8 mouse cellular contexts compared by ENCODE assay signal in genomic region chr13:45526230-45526629, GRCm38 (mm10). TPM values are rescaled to one million over a fixed set of nuclear protein-coding genes. Genes with fewer than 3 reads are reported as not detected.
DNase-seq lines count a peak whose midpoint lies in the region; ATAC-seq and TF ChIP-seq lines count a peak whose summit lies in the region.

No protein-coding gene starts in this region.

- intact Hi-C loops in heart, adult 2 months (cut with DNase I) = no loop called here

- no peak for TF ChIP-seq CTCF in heart, adult 2 months (IDR thresholded peaks at IDR 0.05)
- TF ChIP-seq CTCF in MEL (IDR thresholded peaks at IDR 0.05 in 2 of 3, conservative IDR thresholded peaks at IDR 0.05 in 1 of 3; ENCODE audit: control insufficient read depth in 1 of 3, insufficient read depth in 1 of 3, low read depth in 2 of 3, low read length in 3 of 3, poor library complexity in 1 of 3, severe bottlenecking in 1 of 3) = no peak

- no peak overlapping the region for H3K9ac ChIP-seq in heart, adult 2 months (ENCODE audit: low read depth, low read length)
- peak overlapping the region; percentile 57 for H3K9ac ChIP-seq in MEL (ENCODE audit: control insufficient read depth, low read depth, low read length, poor library complexity, severe bottlenecking)
- H3K9ac ChIP-seq in embryonic facial prominence, embryonic 14.5 days (ENCODE audit: low read depth, low read length) = no peak overlapping the region

- no peaks in the 10 kb centered on the region for H3K79me2 ChIP-seq in heart, adult 2 months (replicated peaks; ENCODE audit: control insufficient read depth, insufficient read depth, low read length)
- H3K79me2 ChIP-seq in MEL (ENCODE audit: control insufficient read depth, insufficient read depth, low read length, poor library complexity) = no peaks in the 10 kb centered on the region

- no peak for TF ChIP-seq POLR2A in heart, adult 2 months (IDR thresholded peaks at IDR 0.05; ENCODE audit: insufficient read depth, low read depth, low read length)
- TF ChIP-seq POLR2A in MEL (IDR thresholded peaks at IDR 0.05; ENCODE audit: control insufficient read depth in 1 of 2, insufficient read depth in 1 of 2, low read depth in 1 of 2, low read length in 2 of 2, poor library complexity in 1 of 2) = no peak

- H3K27me3 ChIP-seq in heart, adult 2 months (ENCODE audit: control insufficient read depth, insufficient read depth, low read length) = no peaks in the 10 kb centered on the region
- H3K27me3 ChIP-seq in MEL (ENCODE audit: control insufficient read depth in 1 of 2, insufficient read depth in 2 of 2, low read length in 2 of 2) = no peaks in the 10 kb centered on the region
- H3K27me3 ChIP-seq in embryonic facial prominence, embryonic 14.5 days (replicated peaks; ENCODE audit: control insufficient read depth, insufficient read depth, low read length) = no peaks in the 10 kb centered on the region

- H3K4me2 ChIP-seq in embryonic facial prominence, embryonic 14.5 days (ENCODE audit: low read depth, low read length) = no peak overlapping the region

- H3K9me3 ChIP-seq in MEL (replicated peaks; ENCODE audit: insufficient read depth, low read length) = no peaks in the 10 kb centered on the region
- H3K9me3 ChIP-seq in embryonic facial prominence, embryonic 14.5 days (ENCODE audit: control insufficient read depth, low read length) = no peaks in the 10 kb centered on the region

- WGBS in heart, adult 2 months = 74% methylated on average over 7 of the region's 7 CpGs
- 67% methylated on average over 7 of the region's 7 CpGs for WGBS in embryonic facial prominence, embryonic 14.5 days

- no peak for TF ChIP-seq EP300 in heart, adult 2 months (IDR thresholded peaks at IDR 0.05; ENCODE audit: insufficient read depth, low read depth, low read length)
- TF ChIP-seq EP300 in MEL (IDR thresholded peaks at IDR 0.05; ENCODE audit: low read depth in 1 of 2, low read length in 2 of 2) = no peak

- peak overlapping the region; percentile 54 for H3K27ac ChIP-seq in heart, adult 2 months
- H3K27ac ChIP-seq in MEL (ENCODE audit: control insufficient read depth, low read depth, low read length) = peak overlapping the region; percentile 92
- no peak overlapping the region for H3K27ac ChIP-seq in embryonic facial prominence, embryonic 14.5 days (replicated peaks; ENCODE audit: low read depth, low read length)

- 0 out of 2 replicates have a peak, but pooled peaks have one; percentile 19 for ATAC-seq in embryonic facial prominence, embryonic 14.5 days (ENCODE audit: low read depth)

- no peak for TF ChIP-seq RAD21 in MEL (IDR thresholded peaks at IDR 0.05; ENCODE audit: low read depth, low read length)

- H3K36me3 ChIP-seq in heart, adult 2 months (ENCODE audit: control insufficient read depth, insufficient read depth, low read length) = peaks cover 11% of the 10 kb centered on the region
- peaks cover 2 to 37% of the 10 kb centered on the region in 2 experiments; a peak in 3 of 4 replicates for H3K36me3 ChIP-seq in MEL (ENCODE audit: control insufficient read depth in 1 of 2, insufficient read depth in 2 of 2, low read length in 2 of 2)
- H3K36me3 ChIP-seq in embryonic facial prominence, embryonic 14.5 days (ENCODE audit: control insufficient read depth, insufficient read depth, low read length) = no peaks in the 10 kb centered on the region

- DNase-seq in heart, adult 2 months = no peak
- DNase-seq in heart, postnatal 4 days = no peak
- DNase-seq in MEL (ENCODE audit: low read depth, low spot score) = no peak
- no peak for DNase-seq in embryonic facial prominence, embryonic 14.5 days (ENCODE audit: low spot score)
- DNase-seq in kidney, postnatal 4 days = peak; percentile 59 to 75
- no peak for DNase-seq in thymus, postnatal 10 days (ENCODE audit: low spot score in 2 of 2)
- no peak for DNase-seq in urinary bladder, postnatal 25 days (ENCODE audit: low spot score)
- DNase-seq in left cerebral cortex, adult 11 months (ENCODE audit: low spot score) = no peak

- no peak overlapping the region for H3K4me3 ChIP-seq in heart, adult 2 months
- H3K4me3 ChIP-seq in MEL (ENCODE audit: control insufficient read depth in 1 of 2, insufficient read depth in 1 of 2, low read depth in 2 of 2, low read length in 2 of 2) = no peak overlapping the region
- no peak overlapping the region for H3K4me3 ChIP-seq in embryonic facial prominence, embryonic 14.5 days (ENCODE audit: low read depth, low read length)

- H3K4me1 ChIP-seq in heart, adult 2 months (ENCODE audit: control insufficient read depth, insufficient read depth, low read length) = peaks cover 11% of the 10 kb centered on the region; the same call in 1 of the 2 replicates
- H3K4me1 ChIP-seq in MEL (ENCODE audit: control insufficient read depth in 1 of 2, insufficient read depth in 2 of 2, low read length in 2 of 2) = peaks cover 19 to 38% of the 10 kb centered on the region in 2 experiments
- peaks cover 10% of the 10 kb centered on the region for H3K4me1 ChIP-seq in embryonic facial prominence, embryonic 14.5 days (ENCODE audit: control insufficient read depth, insufficient read depth, low read length)

TF ChIP-seq in MEL, 35 proteins besides CTCF, POLR2A, EP300 and RAD21:
- TF ChIP-seq USF1 (IDR thresholded peaks at IDR 0.05; ENCODE audit: low read depth, low read length) (no peak), BHLHE40 (IDR thresholded peaks at IDR 0.05; ENCODE audit: borderline replicate concordance, low read depth, low read length) (no peak), HCFC1 (IDR thresholded peaks at IDR 0.05; ENCODE audit: low read depth, low read length) (no peak), POLR2AphosphoS2 (IDR thresholded peaks at IDR 0.05; ENCODE audit: low read length) (no peak), E2F4 (IDR thresholded peaks at IDR 0.05; ENCODE audit: borderline replicate concordance, low read depth, low read length) (no peak), TAL1 (IDR thresholded peaks at IDR 0.05; ENCODE audit: low read length) (no peak), NRF1 (IDR thresholded peaks at IDR 0.05; ENCODE audit: insufficient read depth, low read depth, low read length, poor library complexity, severe bottlenecking) (no peak), POLR2AphosphoS5 (IDR thresholded peaks at IDR 0.05; ENCODE audit: borderline replicate concordance, low read depth, low read length) (no peak), ZC3H11A (IDR thresholded peaks at IDR 0.05; ENCODE audit: low read depth, low read length) (no peak), RCOR1 (IDR thresholded peaks at IDR 0.05; ENCODE audit: low read depth, low read length) (no peak), ELF1 (IDR thresholded peaks at IDR 0.05; ENCODE audit: low read depth, low read length) (no peak), MAX (IDR thresholded peaks at IDR 0.05; ENCODE audit: low read length) (no peak), MAZ (IDR thresholded peaks at IDR 0.05; ENCODE audit: low read depth, low read length) (no peak), USF2 (IDR thresholded peaks at IDR 0.05; ENCODE audit: borderline replicate concordance in 1 of 2, insufficient read depth in 1 of 2, low read depth in 1 of 2, low read length in 2 of 2) (no peak), TCF12 (IDR thresholded peaks at IDR 0.05; ENCODE audit: low read depth, low read length) (no peak), MYC (IDR thresholded peaks at IDR 0.05; ENCODE audit: low read depth, low read length) (no peak), SMC3 (IDR thresholded peaks at IDR 0.05; ENCODE audit: low read depth, low read length) (no peak)

RNA-seq across cellular contexts. Expression of gene Gmpr, which starts 19.0 kb away (rescaled TPM):
- 100 to 1,000 TPM; 139 to 158 TPM for total RNA-seq in heart, adult 2 months (2021)
- polyA plus RNA-seq in heart, adult 2 months (2012; rRNA removed) = 171 and 198 TPM in 2 replicates
- 100 to 1,000 TPM; 161 to 187 TPM for total RNA-seq in heart, postnatal 4 days (2021)
- 60.9 and 64.2 TPM in 2 replicates for total RNA-seq in MEL (2012; rRNA removed)
- 100 to 1,000 TPM in 1 of 2 experiments, not detected in 1; 130 TPM for polyA plus RNA-seq in MEL (2012; ENCODE audit: insufficient read depth in 1 of 2, insufficient read length in 2 of 2, low read depth in 1 of 2, low replicate concordance in 2 of 2, missing spikeins in 1 of 2)
- polyA plus RNA-seq in embryonic facial prominence, embryonic 14.5 days (2014; fragmentation: Nextera tagmentation; extraction: Ambion mirVana) = 46.4 and 51.5 TPM in 2 replicates

Comparison
In these comparisons a context has a peak if more than half of its experiments do, and no peak if none do; other contexts are left out.
1. DNase-seq: peak in kidney, postnatal 4 days (2 of 2); none in heart, adult 2 months (0 of 2), heart, postnatal 4 days (single experiment), MEL (single experiment), embryonic facial prominence, embryonic 14.5 days (single experiment), thymus, postnatal 10 days (0 of 2), urinary bladder, postnatal 25 days (single experiment) and left cerebral cortex, adult 11 months (single experiment).